Mouse (Mus musculus): ENCODE data around the gene Tmtc4. TPM values are rescaled to one million over a fixed set of nuclear protein-coding genes. Genes with fewer than 3 reads are reported as not detected.

Gene Tmtc4
- polyA plus RNA-seq, 1 experiment: 10.6 TPM

- Histone ChIP-seq H3K4me3 (ENCODE audit: insufficient read depth, poor library complexity, severe bottlenecking) (no peak overlapping the region), H3K27me3 (ENCODE audit: control insufficient read depth, insufficient read depth, insufficient read length) (no peaks in the 10 kb centered on the region), H3K79me3 (ENCODE audit: low read depth) (no peaks in the 10 kb centered on the region), H3ac (ENCODE audit: control insufficient read depth, insufficient read length, low read depth) (no peak overlapping the region), H3K36me3 (ENCODE audit: control insufficient read depth, insufficient read depth) (peaks cover 10% of the 10 kb centered on the region), H3K79me2 (ENCODE audit: control insufficient read depth, insufficient read depth) (no peaks in the 10 kb centered on the region)
- TF ChIP-seq CEBPB (IDR thresholded peaks at IDR 0.05; ENCODE audit: low read depth) (no peak), CTCF (IDR thresholded peaks at IDR 0.05; ENCODE audit: control insufficient read depth, insufficient read depth, insufficient read length) (no peak), USF1 (IDR thresholded peaks at IDR 0.05; ENCODE audit: low read depth) (no peak), MAX (IDR thresholded peaks at IDR 0.05) (no peak), FOSL1 (IDR thresholded peaks at IDR 0.05; ENCODE audit: insufficient read depth, low read length, poor library complexity, severe bottlenecking) (no peak), MYOG (IDR thresholded peaks at IDR 0.05; ENCODE audit: control insufficient read depth, extremely low read depth, insufficient read length) (no peak), MYOD1 (IDR thresholded peaks at IDR 0.05; ENCODE audit: control insufficient read depth, insufficient read length, low read depth) (no peak)
Measured at GRCm38 (mm10) chr14:122900679-122901078, 83.2 kb downstream of the Tmtc4 start.

- H3ac ChIP-seq (ENCODE audit: control insufficient read depth, insufficient read length, low read depth): no peak overlapping the region
- peaks cover 3% of the 10 kb centered on the region for H3K36me3 ChIP-seq (ENCODE audit: control insufficient read depth, insufficient read depth)
- H3K4me3 ChIP-seq (ENCODE audit: insufficient read depth, poor library complexity, severe bottlenecking): no peak overlapping the region
- H3K79me3 ChIP-seq (ENCODE audit: low read depth): no peaks in the 10 kb centered on the region
- TF ChIP-seq MAX (IDR thresholded peaks at IDR 0.05) (no peak), MYOG (IDR thresholded peaks at IDR 0.05; ENCODE audit: control insufficient read depth, extremely low read depth, insufficient read length) (no peak), USF1 (IDR thresholded peaks at IDR 0.05; ENCODE audit: low read depth) (no peak)
- no peaks in the 10 kb centered on the region for H3K79me2 ChIP-seq (ENCODE audit: control insufficient read depth, insufficient read depth)
- H3K27me3 ChIP-seq (ENCODE audit: control insufficient read depth, insufficient read depth, insufficient read length): no peaks in the 10 kb centered on the region
Measured at GRCm38 (mm10) chr14:122898550-122898949, 85.3 kb downstream of the Tmtc4 start.

GRCm38 (mm10) chr14:122896106-122896505 is 87.7 kb downstream of the Tmtc4 start:
- Histone ChIP-seq H3K27me3 (ENCODE audit: control insufficient read depth, insufficient read depth, insufficient read length) (no peaks in the 10 kb centered on the region), H3ac (ENCODE audit: control insufficient read depth, insufficient read length, low read depth) (no peak overlapping the region), H3K79me3 (ENCODE audit: low read depth) (no peaks in the 10 kb centered on the region), H3K79me2 (ENCODE audit: control insufficient read depth, insufficient read depth) (no peaks in the 10 kb centered on the region), H3K4me3 (ENCODE audit: insufficient read depth, poor library complexity, severe bottlenecking) (no peak overlapping the region), H3K36me3 (ENCODE audit: control insufficient read depth, insufficient read depth) (peaks cover 15% of the 10 kb centered on the region)
- TF ChIP-seq MYOG (IDR thresholded peaks at IDR 0.05; ENCODE audit: control insufficient read depth, extremely low read depth, insufficient read length) (no peak), MAX (IDR thresholded peaks at IDR 0.05) (no peak), USF1 (IDR thresholded peaks at IDR 0.05; ENCODE audit: low read depth) (no peak), FOSL1 (IDR thresholded peaks at IDR 0.05; ENCODE audit: insufficient read depth, low read length, poor library complexity, severe bottlenecking) (no peak), CEBPB (IDR thresholded peaks at IDR 0.05; ENCODE audit: low read depth) (no peak), MYOD1 (IDR thresholded peaks at IDR 0.05; ENCODE audit: control insufficient read depth, insufficient read length, low read depth) (no peak), CTCF (IDR thresholded peaks at IDR 0.05; ENCODE audit: control insufficient read depth, insufficient read depth, insufficient read length) (no peak)

GRCm38 (mm10) chr14:122891470-122891968 is 92.3 kb downstream of the Tmtc4 start:
- H3K79me2 ChIP-seq (ENCODE audit: control insufficient read depth, insufficient read depth): no peaks in the 10 kb centered on the region
- H3K27me3 ChIP-seq (ENCODE audit: control insufficient read depth, insufficient read depth, insufficient read length): no peaks in the 10 kb centered on the region
- H3ac ChIP-seq (ENCODE audit: control insufficient read depth, insufficient read length, low read depth): no peak overlapping the region
- H3K4me3 ChIP-seq (ENCODE audit: insufficient read depth, poor library complexity, severe bottlenecking): no peak overlapping the region
- TF ChIP-seq FOSL1 (IDR thresholded peaks at IDR 0.05; ENCODE audit: insufficient read depth, low read length, poor library complexity, severe bottlenecking) (no peak), CEBPB (IDR thresholded peaks at IDR 0.05; ENCODE audit: low read depth) (no peak), MYOD1 (IDR thresholded peaks at IDR 0.05; ENCODE audit: control insufficient read depth, insufficient read length, low read depth) (no peak), MAX (IDR thresholded peaks at IDR 0.05) (no peak), CTCF (IDR thresholded peaks at IDR 0.05; ENCODE audit: control insufficient read depth, insufficient read depth, insufficient read length) (no peak), USF1 (IDR thresholded peaks at IDR 0.05; ENCODE audit: low read depth) (no peak)
- H3K79me3 ChIP-seq (ENCODE audit: low read depth): no peaks in the 10 kb centered on the region
- peaks cover 25% of the 10 kb centered on the region for H3K36me3 ChIP-seq (ENCODE audit: control insufficient read depth, insufficient read depth)

GRCm38 (mm10) chr14:122888480-122888872 is 95.4 kb downstream of the Tmtc4 start:
- no peaks in the 10 kb centered on the region for H3K27me3 ChIP-seq (ENCODE audit: control insufficient read depth, insufficient read depth, insufficient read length)
- no peaks in the 10 kb centered on the region for H3K79me3 ChIP-seq (ENCODE audit: low read depth)
- peaks cover 23% of the 10 kb centered on the region for H3K36me3 ChIP-seq (ENCODE audit: control insufficient read depth, insufficient read depth)
- TF ChIP-seq FOSL1 (IDR thresholded peaks at IDR 0.05; ENCODE audit: insufficient read depth, low read length, poor library complexity, severe bottlenecking): no peak
- TF ChIP-seq CEBPB (IDR thresholded peaks at IDR 0.05; ENCODE audit: low read depth): no peak
- H3K79me2 ChIP-seq (ENCODE audit: control insufficient read depth, insufficient read depth): no peaks in the 10 kb centered on the region
- H3ac ChIP-seq (ENCODE audit: control insufficient read depth, insufficient read length, low read depth): no peak overlapping the region
- H3K4me3 ChIP-seq (ENCODE audit: insufficient read depth, poor library complexity, severe bottlenecking): no peak overlapping the region

GRCm38 (mm10) chr14:122887702-122888479 is 95.9 kb downstream of the Tmtc4 start:
- peaks cover 23% of the 10 kb centered on the region for H3K36me3 ChIP-seq (ENCODE audit: control insufficient read depth, insufficient read depth)
- H3K27me3 ChIP-seq (ENCODE audit: control insufficient read depth, insufficient read depth, insufficient read length): no peaks in the 10 kb centered on the region
- no peaks in the 10 kb centered on the region for H3K79me2 ChIP-seq (ENCODE audit: control insufficient read depth, insufficient read depth)
- H3K79me3 ChIP-seq (ENCODE audit: low read depth): no peaks in the 10 kb centered on the region
- TF ChIP-seq FOSL1 (IDR thresholded peaks at IDR 0.05; ENCODE audit: insufficient read depth, low read length, poor library complexity, severe bottlenecking) (no peak), CTCF (IDR thresholded peaks at IDR 0.05; ENCODE audit: control insufficient read depth, insufficient read depth, insufficient read length) (no peak), MYOG (IDR thresholded peaks at IDR 0.05; ENCODE audit: control insufficient read depth, extremely low read depth, insufficient read length) (no peak), CEBPB (IDR thresholded peaks at IDR 0.05; ENCODE audit: low read depth) (no peak), MAX (IDR thresholded peaks at IDR 0.05) (no peak)
- no peak overlapping the region for H3K4me3 ChIP-seq (ENCODE audit: insufficient read depth, poor library complexity, severe bottlenecking)
- H3ac ChIP-seq (ENCODE audit: control insufficient read depth, insufficient read length, low read depth): no peak overlapping the region

Measured in C2C12 (cell line).